Mouse (Mus musculus) limb, embryonic 10.5 days (tissue): ENCODE measurements around the gene Mmp27. TPM values are rescaled to one million over a fixed set of nuclear protein-coding genes. Genes with fewer than 3 reads are reported as not detected.

Source experiments
- DNase-seq: peaks from one replicate; pipeline ENCODE4 v3.0.0-alpha.2; 2017; ENCODE audit warnings: low spot score
- H3K27ac ChIP-seq: fragments of 300-500 bp; sonication (generic); 2 replicates; pipeline ENCODE4 v1.5.1; 2016; ENCODE audit warnings: mild to moderate bottlenecking
- H3K27me3 ChIP-seq: fragments of 300-500 bp; sonication (generic); 2 replicates; pipeline ENCODE4 v1.6.1; 2016; ENCODE audit warnings: low read depth, mild to moderate bottlenecking; ENCODE audit not compliant: poor library complexity, severe bottlenecking
- H3K36me3 ChIP-seq: fragments of 300-500 bp; sonication (generic); 2 replicates; pipeline ENCODE4 v1.6.1; 2016; ENCODE audit warnings: mild to moderate bottlenecking, moderate library complexity
- H3K4me1 ChIP-seq: fragments of 300-500 bp; sonication (generic); 2 replicates; pipeline ENCODE4 v1.6.1; 2016
- H3K4me3 ChIP-seq: fragments of 300-500 bp; sonication (generic); 2 replicates; pipeline ENCODE4 v1.5.1; 2016; ENCODE audit warnings: mild to moderate bottlenecking, moderate library complexity
- H3K9me3 ChIP-seq: fragments of 300-500 bp; sonication (generic); replicated peaks from 2 replicates; pipeline ENCODE4 v1.6.1; 2016; ENCODE audit warnings: mild to moderate bottlenecking
- WGBS: fragments of 180-500 bp; shearing (Covaris S2); methylation state at CpG from one replicate; pipeline ENCODE4 v1.1.7; 2016; 5-methylcytosine and 5-hydroxymethylcytosine counted together
- polyA plus RNA-seq: library from polyadenylated mRNA; unstranded; fragments of >200 nt; fragmentation: Nextera tagmentation; extraction: Ambion mirVana; gene quantifications from 2 replicates; pipeline ENCODE4 v1.2.1, GENCODE M21; 2016

The Mmp27 gene
- not detected in 2 replicates for polyA plus RNA-seq

GRCm38 (mm10) chr9:7571162-7571561 lies at the start of gene Mmp27:
TSS of gene Mmp27 (plus strand) at chr9:7571396.
- Histone ChIP-seq H3K4me3 (no peak within 1 kb of the TSS), H3K36me3 (no peaks in the 10 kb centered on the region), H3K4me1 (no peaks in the 10 kb centered on the region), H3K27ac (no peak within 1 kb of the TSS), H3K9me3 (no peaks in the 10 kb centered on the region), H3K27me3 (no peaks in the 10 kb centered on the region)
- DNase-seq: no peak
- WGBS: 69% methylated on average over 4 of the region's 4 CpGs

GRCm38 (mm10) chr9:7526255-7526940 lies 44.8 kb upstream of the Mmp27 start:
- WGBS: 80% methylated on average over 4 of the region's 4 CpGs
- Histone ChIP-seq H3K27me3 (no peaks in the 10 kb centered on the region), H3K4me3 (no peak overlapping the region), H3K9me3 (no peaks in the 10 kb centered on the region), H3K4me1 (no peaks in the 10 kb centered on the region), H3K36me3 (no peaks in the 10 kb centered on the region), H3K27ac (no peak overlapping the region)
- DNase-seq: no peak

DNA sequence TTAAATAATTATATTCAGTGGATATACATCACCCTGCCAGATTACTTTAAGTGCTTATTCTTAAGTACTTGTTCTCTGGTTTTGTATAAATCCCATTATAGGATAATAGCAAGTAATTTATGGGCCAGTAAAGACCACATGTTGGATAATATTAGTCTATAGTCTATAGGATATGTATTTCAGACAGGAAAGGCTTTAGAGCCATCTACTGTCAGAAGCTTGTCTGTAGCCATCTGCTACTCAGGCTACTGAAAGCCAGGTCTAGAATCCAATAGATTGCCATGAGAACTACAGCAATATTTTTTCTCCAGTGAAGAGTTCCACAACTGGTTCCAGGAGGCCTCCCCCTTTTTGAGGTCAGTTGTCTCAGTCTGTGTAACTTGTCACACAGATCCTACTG lies 28.4 kb upstream of the Mmp27 start:
- Histone ChIP-seq H3K36me3 (no peaks in the 10 kb centered on the region), H3K27me3 (no peaks in the 10 kb centered on the region), H3K27ac (no peak overlapping the region), H3K9me3 (no peaks in the 10 kb centered on the region), H3K4me3 (no peak overlapping the region), H3K4me1 (no peaks in the 10 kb centered on the region)
- DNase-seq: no peak

- Histone ChIP-seq H3K27me3 (no peaks in the 10 kb centered on the region), H3K27ac (no peak overlapping the region), H3K36me3 (no peaks in the 10 kb centered on the region), H3K4me3 (no peak overlapping the region), H3K9me3 (no peaks in the 10 kb centered on the region), H3K4me1 (no peaks in the 10 kb centered on the region)
- 81% methylated on average over 1 of the region's 1 CpGs for WGBS
- DNase-seq: no peak
Measured at GRCm38 (mm10) chr9:7544923-7545457, 26.2 kb upstream of the Mmp27 start.

DNA sequence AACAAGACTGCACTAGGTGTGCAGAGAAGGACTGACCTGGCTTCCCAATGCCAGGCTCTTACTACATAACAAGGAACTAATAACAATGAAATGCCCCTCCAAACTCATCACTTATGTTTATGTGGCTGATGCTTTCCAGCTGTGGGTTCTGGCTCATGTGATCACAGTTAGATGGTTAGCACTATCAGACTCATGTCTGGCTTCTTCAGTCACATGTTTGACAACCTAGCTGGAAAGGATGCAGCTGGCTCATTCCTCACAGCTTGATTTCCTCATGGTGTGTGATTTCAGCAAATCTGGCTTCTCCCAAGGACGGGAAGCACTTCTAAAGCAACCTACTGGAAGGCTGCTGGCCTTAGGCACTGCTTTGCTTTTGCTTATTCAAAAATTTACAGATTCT lies 25.7 kb upstream of the Mmp27 start:
- no peaks in the 10 kb centered on the region for H3K36me3 ChIP-seq
- H3K27me3 ChIP-seq: no peaks in the 10 kb centered on the region
- WGBS: 64% methylated on average over 1 of the region's 1 CpGs
- no peaks in the 10 kb centered on the region for H3K4me1 ChIP-seq
- H3K4me3 ChIP-seq: no peak overlapping the region
- H3K27ac ChIP-seq: no peak overlapping the region
- no peaks in the 10 kb centered on the region for H3K9me3 ChIP-seq
- DNase-seq: no peak

GRCm38 (mm10) chr9:7545920-7546319 lies 25.3 kb upstream of the Mmp27 start:
- H3K4me3 ChIP-seq: no peak overlapping the region
- no peaks in the 10 kb centered on the region for H3K27me3 ChIP-seq
- no peak for DNase-seq
- 94% methylated on average over 7 of the region's 7 CpGs for WGBS
- no peak overlapping the region for H3K27ac ChIP-seq
- no peaks in the 10 kb centered on the region for H3K36me3 ChIP-seq
- H3K4me1 ChIP-seq: no peaks in the 10 kb centered on the region
- H3K9me3 ChIP-seq: no peaks in the 10 kb centered on the region

DNA sequence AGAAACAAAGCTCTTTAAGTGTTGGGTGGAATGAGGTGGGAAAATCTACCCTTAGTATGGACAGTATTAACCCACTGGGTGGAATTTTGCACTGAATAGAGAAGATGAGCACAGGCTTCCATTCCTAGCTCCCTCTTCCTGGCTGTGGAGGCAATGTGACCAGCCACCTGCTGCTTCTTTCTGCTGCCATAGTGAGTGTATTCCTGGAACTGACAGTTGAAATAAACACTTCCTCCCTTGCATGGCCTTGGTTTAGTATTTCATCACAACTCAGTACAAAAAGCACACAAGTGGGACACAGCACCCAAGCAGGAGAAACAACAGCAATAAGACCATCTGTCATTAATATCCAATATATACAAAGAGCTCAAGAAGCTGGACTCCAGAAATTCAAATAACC lies 19.3 kb upstream of the Mmp27 start:
- Histone ChIP-seq H3K27me3 (no peaks in the 10 kb centered on the region), H3K4me1 (no peaks in the 10 kb centered on the region), H3K4me3 (no peak overlapping the region), H3K27ac (no peak overlapping the region), H3K36me3 (no peaks in the 10 kb centered on the region), H3K9me3 (no peaks in the 10 kb centered on the region)
- DNase-seq: no peak

DNA sequence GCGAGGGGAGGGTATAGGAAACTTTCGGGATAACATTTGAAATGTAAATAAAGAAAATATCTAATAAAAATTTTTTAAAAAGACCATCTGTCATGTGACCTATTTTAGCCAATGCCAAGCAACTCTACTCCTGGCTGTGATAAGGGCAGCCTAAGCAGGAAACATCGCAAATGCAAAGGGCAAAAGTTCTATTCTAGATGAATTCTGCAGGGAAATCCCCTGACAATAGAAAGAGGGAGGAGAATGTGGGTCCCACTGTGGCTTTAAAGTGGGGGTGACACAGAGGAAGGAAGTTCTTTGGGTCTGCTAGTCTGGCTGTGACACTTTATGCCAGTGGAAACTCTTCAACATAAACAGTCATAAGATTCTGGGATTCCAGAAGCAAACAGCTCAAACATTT lies 17.7 kb upstream of the Mmp27 start:
- no peak for DNase-seq
- WGBS: 89% methylated on average over 3 of the region's 3 CpGs
- no peaks in the 10 kb centered on the region for H3K9me3 ChIP-seq
- H3K36me3 ChIP-seq: no peaks in the 10 kb centered on the region
- no peak overlapping the region for H3K27ac ChIP-seq
- H3K4me1 ChIP-seq: no peaks in the 10 kb centered on the region
- no peaks in the 10 kb centered on the region for H3K27me3 ChIP-seq
- no peak overlapping the region for H3K4me3 ChIP-seq

DNA sequence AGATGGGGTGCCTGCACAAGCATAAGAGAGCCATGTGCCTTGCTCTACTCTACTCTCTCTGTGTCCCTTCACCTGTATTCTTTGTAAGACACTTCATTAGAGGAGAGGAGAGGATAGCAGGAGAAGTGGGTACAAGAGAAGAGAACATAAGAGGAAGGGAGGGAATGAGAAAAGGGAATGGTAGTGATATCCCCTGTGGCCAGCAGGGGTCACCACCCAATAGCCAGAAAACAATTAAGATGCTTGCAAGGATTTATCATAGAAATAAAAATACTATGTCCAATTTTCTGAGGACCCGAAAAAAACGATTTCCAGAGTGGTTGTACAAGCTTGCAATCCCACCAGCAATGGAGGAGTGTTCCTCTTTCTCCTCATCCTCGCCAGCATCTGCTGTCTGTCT lies 16.8 kb upstream of the Mmp27 start:
- no peaks in the 10 kb centered on the region for H3K27me3 ChIP-seq
- H3K27ac ChIP-seq: no peak overlapping the region
- no peaks in the 10 kb centered on the region for H3K36me3 ChIP-seq
- DNase-seq: no peak
- H3K9me3 ChIP-seq: no peaks in the 10 kb centered on the region
- no peaks in the 10 kb centered on the region for H3K4me1 ChIP-seq
- WGBS: 44% methylated on average over 3 of the region's 3 CpGs
- no peak overlapping the region for H3K4me3 ChIP-seq

- Histone ChIP-seq H3K4me3 (no peak within 1 kb of the TSS), H3K4me1 (no peaks in the 10 kb centered on the region), H3K36me3 (no peaks in the 10 kb centered on the region), H3K9me3 (no peaks in the 10 kb centered on the region), H3K27ac (no peak within 1 kb of the TSS), H3K27me3 (no peaks in the 10 kb centered on the region)
- DNase-seq: no peak
- 88% methylated on average over 8 of the region's 8 CpGs for WGBS
Measured at GRCm38 (mm10) chr9:7558221-7559017, 12.8 kb upstream of the Mmp27 start, which contains the start of gene Mmp8. TSS of gene Mmp8 (plus strand) at chr9:7558456.

DNA sequence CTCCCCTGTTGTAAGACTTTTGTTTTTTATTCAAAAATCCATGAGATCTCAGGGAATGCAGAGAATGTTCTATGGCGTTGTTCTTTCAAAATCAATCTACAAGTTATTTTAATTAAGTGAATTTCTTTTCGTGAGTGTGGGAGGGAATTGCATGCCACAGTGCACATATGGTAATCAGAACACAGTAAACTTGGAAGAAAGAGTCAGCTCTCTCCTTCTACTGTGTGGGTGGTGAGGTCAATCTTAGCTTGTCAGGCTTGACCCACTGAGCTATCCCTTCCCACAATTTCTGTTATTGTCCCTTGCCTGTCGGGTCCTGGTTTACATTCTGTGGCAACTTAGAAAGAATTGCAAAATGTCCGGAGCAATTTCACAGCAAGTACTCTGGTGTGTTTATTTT lies 11.2 kb upstream of the Mmp27 start:
- H3K4me3 ChIP-seq: no peak overlapping the region
- H3K36me3 ChIP-seq: no peaks in the 10 kb centered on the region
- H3K27ac ChIP-seq: no peak overlapping the region
- no peaks in the 10 kb centered on the region for H3K4me1 ChIP-seq
- 81% methylated on average over 4 of the region's 4 CpGs for WGBS
- no peak for DNase-seq
- no peaks in the 10 kb centered on the region for H3K27me3 ChIP-seq
- H3K9me3 ChIP-seq: no peaks in the 10 kb centered on the region

- no peak overlapping the region for H3K27ac ChIP-seq
- H3K4me1 ChIP-seq: no peaks in the 10 kb centered on the region
- H3K9me3 ChIP-seq: no peaks in the 10 kb centered on the region
- H3K36me3 ChIP-seq: no peaks in the 10 kb centered on the region
- WGBS: 70% methylated on average over 7 of the region's 7 CpGs
- no peak for DNase-seq
- no peak overlapping the region for H3K4me3 ChIP-seq
- H3K27me3 ChIP-seq: no peaks in the 10 kb centered on the region
Measured at GRCm38 (mm10) chr9:7567376-7567775, 3.8 kb upstream of the Mmp27 start.

DNA sequence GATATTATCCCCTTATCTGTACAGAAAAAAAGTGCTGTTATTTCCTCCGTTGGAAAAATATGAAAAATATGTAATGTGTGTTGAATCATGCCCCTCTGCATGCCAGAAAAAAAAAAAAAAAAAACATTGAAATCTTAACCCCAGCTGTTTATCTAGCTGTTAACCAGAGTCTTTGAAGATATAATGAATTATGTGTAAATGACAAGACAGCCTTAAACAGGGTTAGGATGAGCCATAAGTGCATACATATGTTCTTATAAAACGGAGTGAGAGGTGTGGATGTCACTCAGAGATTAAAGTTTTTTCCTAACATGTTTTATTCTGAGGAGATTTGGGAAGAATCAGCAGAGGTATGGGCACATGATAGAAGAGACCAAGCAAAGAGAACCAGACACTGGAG lies 3.3 kb upstream of the Mmp27 start:
- DNase-seq: no peak
- H3K4me3 ChIP-seq: no peak overlapping the region
- H3K9me3 ChIP-seq: no peaks in the 10 kb centered on the region
- H3K27ac ChIP-seq: no peak overlapping the region
- no peaks in the 10 kb centered on the region for H3K4me1 ChIP-seq
- 59% methylated on average over 2 of the region's 2 CpGs for WGBS
- no peaks in the 10 kb centered on the region for H3K36me3 ChIP-seq
- no peaks in the 10 kb centered on the region for H3K27me3 ChIP-seq
